Mouse (Mus musculus): Measurements from ENCODE around the gene Hacd2.

Gene Hacd2

GRCm38 (mm10) chr16:35113496-35113895 lies 91.3 kb downstream of the Hacd2 start:
- DNase-seq (ENCODE audit: low spot score in 2 of 2) = no peak

- DNase-seq (ENCODE audit: low spot score in 2 of 2) = no peak
Observed at GRCm38 (mm10) chr16:35116328-35116956, 94.2 kb downstream of the Hacd2 start.

- DNase-seq (ENCODE audit: low spot score in 2 of 2) = no peak
Observed at GRCm38 (mm10) chr16:35117436-35117835, 95.2 kb downstream of the Hacd2 start.

DNA sequence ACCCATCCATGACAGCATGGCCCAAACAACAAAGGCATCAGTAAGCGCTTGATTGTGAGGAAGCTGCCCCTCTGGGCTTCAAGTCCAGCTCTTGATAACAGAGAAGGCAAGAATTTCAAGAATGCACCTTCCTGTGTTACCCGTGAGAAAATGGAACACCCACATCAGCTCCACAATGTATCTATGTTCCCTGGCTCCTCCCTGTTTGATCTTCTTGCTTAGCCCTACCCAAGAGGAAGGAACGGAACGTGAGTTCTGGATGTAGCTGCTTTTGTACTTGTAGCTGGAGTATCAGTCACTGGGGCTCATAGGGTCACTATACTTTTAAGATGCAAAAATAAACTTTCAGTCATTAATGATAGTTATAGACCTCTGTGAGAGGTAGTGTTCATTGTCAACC lies 98.4 kb downstream of the Hacd2 start:
- no peak for DNase-seq (ENCODE audit: low spot score in 2 of 2)

DNA sequence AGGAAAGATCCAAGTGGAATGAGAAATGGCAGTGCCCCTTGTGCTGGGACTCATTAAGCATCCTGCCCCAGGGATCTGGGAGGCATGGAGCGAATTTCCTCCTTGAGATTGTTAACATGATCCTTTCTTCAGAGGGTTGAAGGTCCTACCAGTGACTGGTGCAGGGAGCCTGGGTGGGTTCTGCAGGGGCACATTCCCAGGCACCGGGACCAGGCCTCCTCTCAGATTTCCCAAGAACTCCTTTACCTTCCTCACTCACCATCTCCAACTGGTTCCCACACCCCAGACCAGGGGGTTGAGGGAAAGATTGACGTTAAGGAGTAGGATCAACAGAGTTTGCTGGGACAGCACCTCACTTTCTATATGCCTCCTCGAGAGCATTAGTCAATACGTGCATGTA lies 105.0 kb downstream of the Hacd2 start:
- no peak for DNase-seq (ENCODE audit: low spot score in 2 of 2)

DNA sequence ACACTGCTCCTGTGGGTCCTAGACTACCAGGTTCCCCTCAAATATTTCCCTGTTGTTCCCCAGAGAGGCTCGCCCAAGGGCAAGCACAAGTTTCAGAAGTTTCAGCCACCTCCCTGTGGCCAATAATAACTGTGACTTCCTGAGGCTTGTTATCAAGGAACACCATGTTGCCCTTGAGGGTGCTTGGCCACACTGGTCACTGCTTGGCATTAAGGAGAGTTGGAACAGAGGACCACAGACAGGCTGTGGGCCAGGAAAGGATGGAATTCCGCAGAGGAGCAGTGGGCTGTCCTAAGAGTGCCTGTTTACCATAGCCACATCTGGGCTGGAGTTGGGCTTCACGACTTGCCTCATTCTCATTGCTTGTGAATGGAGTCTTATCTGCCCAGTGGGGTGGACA lies 107.9 kb downstream of the Hacd2 start:
- DNase-seq (ENCODE audit: low spot score in 2 of 2) = no peak

GRCm38 (mm10) chr16:35139416-35139815 lies 117.2 kb downstream of the Hacd2 start:
- no peak for DNase-seq (ENCODE audit: low spot score in 2 of 2)

DNA sequence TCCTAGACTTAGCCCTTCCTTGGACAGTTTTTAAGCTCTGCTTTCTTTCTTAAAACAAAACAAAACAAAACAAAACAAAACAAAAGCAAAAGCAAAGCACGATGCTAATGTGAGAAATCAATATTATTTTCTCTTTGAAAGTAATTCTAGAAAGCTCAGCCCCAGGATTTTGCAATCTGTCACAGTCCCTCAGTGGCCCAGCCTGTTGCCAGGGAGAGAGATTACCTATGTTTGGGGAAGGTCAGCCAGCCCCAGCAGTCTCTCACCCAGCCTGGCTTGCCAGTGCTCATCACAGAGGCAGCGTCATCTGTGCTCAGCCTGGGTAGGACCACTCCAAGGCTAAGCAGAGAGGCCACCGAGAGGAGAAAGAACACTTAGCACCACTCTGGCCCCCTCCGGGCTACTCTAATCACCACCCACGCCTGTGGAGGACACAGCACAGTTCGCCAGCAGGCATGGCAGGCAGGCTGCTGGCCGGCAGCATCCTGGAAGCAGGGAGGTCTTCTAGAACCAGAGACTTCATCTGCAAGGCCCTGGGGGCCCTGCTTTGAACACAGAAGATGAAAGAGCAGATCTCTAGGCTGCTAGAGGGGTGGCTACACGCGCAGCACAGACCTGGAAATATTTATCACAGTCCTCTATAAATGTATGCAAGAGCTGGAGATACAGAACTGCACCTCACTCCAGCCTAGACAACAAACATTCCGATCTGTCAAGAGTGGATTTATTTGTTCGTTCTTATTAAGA lies 117.8 kb downstream of the Hacd2 start:
- no peak for DNase-seq (ENCODE audit: low spot score in 2 of 2)

DNA sequence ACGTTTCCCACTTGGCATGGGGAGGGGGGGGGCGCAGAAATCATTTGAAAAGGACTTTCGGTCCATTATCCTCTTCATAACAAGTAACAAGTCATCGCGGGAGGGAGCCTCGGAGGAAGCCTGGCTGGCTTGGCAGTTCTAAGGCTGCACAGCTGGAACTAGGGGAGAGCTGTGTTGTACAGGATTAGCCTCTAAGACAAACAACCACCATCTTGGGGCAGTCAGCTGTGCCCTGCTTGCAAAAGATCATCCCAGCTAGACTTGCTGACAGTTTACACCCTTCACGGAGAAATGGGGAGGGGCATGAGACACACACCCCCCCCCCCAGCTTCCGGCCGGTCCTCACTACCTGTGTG lies 118.4 kb downstream of the Hacd2 start:
- no peak for DNase-seq (ENCODE audit: low spot score in 2 of 2)

DNA sequence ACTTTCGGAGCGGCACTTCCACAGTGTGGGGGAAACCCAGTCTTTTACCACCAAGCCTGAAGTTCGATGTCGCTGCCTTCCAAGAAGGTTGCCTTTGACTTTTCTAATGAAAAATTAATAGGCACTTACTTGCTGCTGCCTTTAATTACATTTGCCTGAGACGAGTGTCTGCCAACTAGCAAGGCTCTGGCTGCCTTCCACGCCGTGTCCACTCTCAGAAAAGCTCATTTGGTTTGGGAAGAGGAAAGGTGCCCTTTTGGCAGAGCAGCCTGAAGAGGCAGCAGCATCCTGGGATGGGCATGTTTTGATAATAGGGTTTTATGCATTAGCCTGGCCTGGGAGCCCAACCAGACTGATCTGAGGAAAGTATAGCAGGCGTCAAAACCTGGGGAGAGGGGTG lies 119.6 kb downstream of the Hacd2 start:
- no peak for DNase-seq (ENCODE audit: low spot score in 2 of 2)

DNA sequence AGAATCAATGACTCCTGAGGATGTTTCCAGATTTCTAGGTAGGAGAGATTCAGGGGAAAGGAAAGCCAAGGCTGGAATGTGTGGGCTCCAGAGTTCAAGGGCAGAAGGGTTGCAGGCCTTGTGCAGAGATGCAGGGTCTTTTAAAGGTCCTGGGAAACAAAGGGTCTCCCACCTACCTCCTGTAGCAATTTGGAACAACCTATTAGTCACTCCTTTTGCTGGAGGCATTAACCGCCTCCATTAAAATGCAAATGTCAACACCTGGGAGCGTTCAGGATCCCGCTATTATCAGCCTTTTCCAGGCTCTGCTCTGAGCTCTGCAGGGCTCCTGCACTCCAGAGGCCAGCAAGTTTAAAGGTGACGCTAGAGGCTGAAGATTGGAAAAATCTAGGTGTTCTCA lies 123.9 kb downstream of the Hacd2 start:
- no peak for DNase-seq (ENCODE audit: low spot score in 2 of 2)

DNA sequence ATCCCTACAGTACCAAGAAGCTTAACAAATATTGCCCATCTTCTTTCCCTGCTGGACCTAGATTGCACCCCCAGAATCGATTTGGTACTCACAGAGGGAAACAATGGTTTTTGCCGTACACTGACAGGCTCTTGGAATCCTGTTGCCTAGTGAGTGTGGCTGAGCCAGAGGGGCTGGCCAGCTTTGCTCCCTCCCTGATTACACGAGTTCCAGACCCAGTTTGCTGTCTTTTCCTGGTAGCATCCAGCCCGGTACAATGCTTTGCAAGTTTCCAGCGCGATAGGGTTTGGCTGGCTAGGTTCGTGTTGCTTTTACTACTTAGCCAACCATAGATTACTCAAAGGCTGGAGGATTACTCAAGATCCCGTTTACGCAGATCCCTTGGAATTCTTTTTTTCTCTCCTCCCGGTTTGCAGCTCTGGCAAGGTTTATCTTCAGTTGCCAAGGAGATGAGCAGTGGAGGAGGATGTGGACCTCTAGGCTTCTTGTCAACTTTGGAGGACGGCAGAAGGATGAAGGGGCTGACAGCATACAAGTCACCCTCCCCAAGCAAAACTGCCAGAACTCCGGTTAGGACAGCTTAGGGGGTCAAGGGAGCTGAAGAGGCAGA lies 131.0 kb downstream of the Hacd2 start:
- DNase-seq (ENCODE audit: low spot score in 2 of 2) = no peak

DNA sequence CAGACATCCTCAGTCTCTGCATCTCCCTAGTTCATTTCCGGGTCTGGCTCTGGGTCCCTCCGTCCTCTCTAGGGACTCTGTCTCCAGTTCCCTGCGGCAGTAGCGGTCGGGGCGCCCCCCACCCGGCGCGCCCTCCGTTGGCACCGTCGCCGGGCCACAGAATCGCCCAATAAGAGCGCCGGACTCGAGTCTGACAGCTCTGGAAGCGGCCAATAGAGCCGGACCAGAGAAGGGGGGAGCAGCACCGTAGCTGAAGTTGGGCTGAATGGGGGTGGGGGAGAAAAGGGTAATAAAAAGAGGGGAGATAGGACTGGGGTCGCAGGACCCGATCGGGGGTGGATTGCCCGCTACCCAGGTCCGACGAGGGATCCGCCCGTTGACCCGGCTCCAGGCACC lies 132.0 kb downstream of the Hacd2 start:
- peak in 1 of 2 experiments; percentile 33 for DNase-seq (ENCODE audit: low spot score in 2 of 2)

DNA sequence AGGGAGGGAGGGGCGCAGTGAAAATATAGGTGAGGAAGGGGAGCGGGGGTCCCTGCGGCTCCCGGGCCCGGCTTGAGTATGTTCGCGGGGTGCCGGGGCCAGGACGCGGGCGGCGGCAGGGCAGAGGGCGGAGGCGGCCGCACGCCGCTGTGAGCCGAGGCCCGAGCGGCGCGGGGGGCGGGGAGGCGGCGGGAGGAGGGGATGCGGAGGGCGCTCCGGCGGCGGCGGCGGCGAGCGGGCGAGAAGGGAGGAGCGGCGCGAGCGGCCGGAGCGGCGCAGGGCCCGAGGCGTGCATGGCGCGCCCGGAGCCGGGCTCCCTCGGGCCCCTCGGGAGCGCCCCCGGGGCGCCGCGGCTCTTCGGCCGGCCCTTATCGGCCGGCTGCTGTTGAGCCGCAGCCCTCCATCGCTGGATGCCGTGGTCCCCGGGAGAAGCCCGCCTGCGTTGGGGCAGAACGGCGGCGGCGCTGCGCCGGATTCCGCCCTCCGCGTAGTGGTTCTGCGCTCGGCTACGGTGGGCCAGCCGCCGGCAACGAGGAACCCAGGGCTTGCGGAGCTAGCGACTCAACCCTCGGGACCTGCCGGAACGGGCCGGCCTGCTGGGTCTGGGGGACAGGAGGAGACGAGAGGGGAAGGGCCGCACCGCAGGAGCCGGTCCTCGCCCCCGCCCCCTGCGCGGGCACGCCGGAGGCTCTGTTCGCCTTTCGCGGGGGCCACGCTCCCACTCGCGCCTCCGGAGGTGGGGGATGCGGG lies 132.6 kb downstream of the Hacd2 start, which contains the start of gene Adcy5:
Adcy5 (plus strand) TSS at position 237 of the 750 bp plus-strand sequence.
- DNase-seq (ENCODE audit: low spot score in 2 of 2) = peak in 1 of 2 experiments; percentile 31

DNA sequence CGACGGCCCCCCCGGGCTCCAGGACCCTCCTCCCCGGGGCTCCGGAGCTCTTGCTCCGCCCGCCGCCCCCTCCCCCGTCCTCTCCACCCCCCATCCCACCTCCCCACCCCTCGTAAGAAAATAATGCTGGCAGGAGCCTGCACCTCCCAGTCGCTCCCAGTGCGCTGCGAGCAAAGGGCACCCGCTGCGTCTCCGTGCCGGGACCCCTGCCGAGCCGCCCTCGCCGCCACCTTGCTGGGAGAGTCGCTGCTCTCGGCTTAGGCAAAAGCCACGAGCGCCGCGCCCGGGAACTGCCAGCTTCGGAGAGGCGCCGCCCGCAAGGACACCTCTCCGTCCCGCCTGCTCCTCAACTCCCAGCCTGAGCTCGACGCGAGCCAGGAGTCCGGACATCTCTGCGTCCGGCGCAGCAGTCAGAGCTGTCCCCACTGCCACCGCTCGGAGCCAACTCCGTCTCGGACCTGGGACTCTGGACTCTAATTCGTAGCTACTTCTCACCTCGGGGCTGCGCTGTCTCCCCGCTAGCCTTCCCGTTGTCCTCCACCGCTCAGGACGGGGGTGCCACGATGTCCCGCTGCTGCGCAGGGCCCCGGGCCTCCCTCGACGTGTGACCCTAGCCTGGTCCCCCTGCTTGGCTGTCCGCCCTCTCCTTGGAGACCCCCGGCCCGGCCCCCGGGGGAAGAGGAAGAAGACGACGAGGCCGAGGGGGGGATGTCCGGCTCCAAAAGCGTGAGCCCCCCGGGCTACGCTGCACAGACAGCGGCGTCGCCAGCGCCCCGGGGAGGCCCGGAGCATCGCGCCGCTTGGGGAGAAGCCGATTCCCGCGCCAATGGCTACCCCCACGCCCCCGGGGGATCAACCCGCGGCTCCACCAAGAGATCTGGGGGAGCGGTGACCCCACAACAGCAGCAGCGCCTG lies 133.4 kb downstream of the Hacd2 start:
- DNase-seq (ENCODE audit: low spot score in 2 of 2) = peak in 1 of 2 experiments; percentile 44

- peak in 1 of 2 experiments; percentile 53 for DNase-seq (ENCODE audit: low spot score in 2 of 2)
Observed at GRCm38 (mm10) chr16:35156306-35156695, 134.1 kb downstream of the Hacd2 start.

DNA sequence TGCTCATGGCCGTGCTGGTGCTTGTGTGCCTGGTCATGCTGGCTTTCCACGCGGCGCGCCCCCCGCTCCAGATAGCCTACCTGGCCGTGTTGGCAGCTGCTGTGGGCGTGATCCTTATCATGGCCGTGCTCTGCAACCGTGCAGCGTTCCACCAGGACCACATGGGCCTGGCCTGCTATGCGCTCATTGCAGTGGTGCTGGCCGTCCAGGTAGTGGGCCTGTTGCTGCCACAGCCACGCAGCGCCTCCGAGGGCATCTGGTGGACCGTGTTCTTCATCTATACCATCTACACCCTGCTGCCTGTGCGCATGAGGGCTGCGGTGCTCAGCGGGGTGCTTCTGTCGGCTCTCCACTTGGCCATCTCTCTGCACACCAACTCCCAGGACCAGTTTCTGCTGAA lies 134.6 kb downstream of the Hacd2 start:
- DNase-seq (ENCODE audit: low spot score in 2 of 2) = no peak

Measured in urinary bladder, adult 18-20 months (tissue).